Mouse (Mus musculus) kidney, adult 2 months (tissue): Measurements from ENCODE around the gene Sox30.

Experiments
- CTCF ChIP-seq: fragments of 200-500 bp; conservative IDR thresholded peaks from 2 replicates; pipeline ENCODE4 v1.5.1; 2011; ENCODE audit warnings: low read depth, mild to moderate bottlenecking, control low read depth, low read length, moderate library complexity, mixed read lengths; ENCODE audit not compliant: insufficient read depth, insufficient read length
- POLR2A ChIP-seq: fragments of 200-500 bp; IDR thresholded peaks from one replicate; pipeline ENCODE4 v1.6.1; 2011; ENCODE audit warnings: low read depth, low read length, control low read depth

DNA sequence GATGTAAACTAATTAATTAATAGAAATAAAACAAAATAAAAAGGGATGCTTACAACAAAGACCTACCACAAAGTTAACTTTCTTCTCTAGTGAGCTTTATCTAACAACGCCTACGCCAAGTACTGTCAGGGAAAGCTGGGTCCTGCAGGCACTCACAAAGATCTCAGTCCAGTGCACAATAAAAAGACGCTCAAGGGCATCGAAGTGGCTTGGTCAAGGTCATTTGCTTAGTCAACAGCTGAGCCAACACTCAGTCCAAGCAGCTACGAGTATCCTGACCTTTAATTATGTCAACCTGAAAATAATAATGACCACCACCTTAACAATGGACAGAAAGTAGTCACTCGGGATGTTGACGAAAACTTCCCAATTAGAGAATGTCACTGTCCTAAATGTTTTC, 37.8 kb upstream of the Sox30 start:
- no peak for TF ChIP-seq CTCF
- no peak for TF ChIP-seq POLR2A
